Mouse (Mus musculus) liver, adult 2 months (tissue): ENCODE measurements around the gene Gm20661. TPM values are rescaled to one million over a fixed set of nuclear protein-coding genes. Genes with fewer than 3 reads are reported as not detected.

Experiments used
- DNase-seq: peaks from one replicate; pipeline ENCODE4 v3.0.0-alpha.2; 2011; ENCODE audit warnings: low read depth, low spot score; ENCODE audit errors: extremely low read depth
- H3K27ac ChIP-seq: fragments of 200-500 bp; replicated peaks from 2 replicates; pipeline ENCODE4 v1.5.1; 2012; ENCODE audit warnings: low read depth, mild to moderate bottlenecking, control low read depth, inconsistent platforms, low read length; ENCODE audit not compliant: insufficient read depth
- H3K27me3 ChIP-seq: fragments of 200-500 bp; 2 replicates; pipeline ENCODE4 v1.6.1; 2012; ENCODE audit warnings: mild to moderate bottlenecking, moderate library complexity, low read length, inconsistent platforms; ENCODE audit not compliant: control insufficient read depth, insufficient read depth
- H3K36me3 ChIP-seq: fragments of 200-500 bp; 2 replicates; pipeline ENCODE4 v1.6.1; 2012; ENCODE audit warnings: low read length, inconsistent platforms; ENCODE audit not compliant: control insufficient read depth, insufficient read depth
- H3K4me1 ChIP-seq: fragments of 200-500 bp; 2 replicates; pipeline ENCODE4 v1.6.1; 2011; ENCODE audit warnings: low read length; ENCODE audit not compliant: control insufficient read depth, insufficient read depth
- H3K4me3 ChIP-seq: fragments of 200-500 bp; 2 replicates; pipeline ENCODE4 v1.5.1; 2011; ENCODE audit warnings: low read depth, mild to moderate bottlenecking, control low read depth, low read length, moderate library complexity; ENCODE audit not compliant: insufficient read depth
- H3K79me2 ChIP-seq: fragments of 200-500 bp; 2 replicates; pipeline ENCODE4 v1.6.1; 2012; ENCODE audit warnings: inconsistent platforms, mild to moderate bottlenecking, low read length, moderate library complexity; ENCODE audit not compliant: control insufficient read depth, insufficient read depth
- H3K9ac ChIP-seq: fragments of 200-500 bp; 2 replicates; pipeline ENCODE4 v1.6.1; 2012; ENCODE audit warnings: low read depth, mild to moderate bottlenecking, control low read depth, inconsistent platforms, low read length
- CTCF ChIP-seq: fragments of 200-500 bp; IDR thresholded peaks from 2 replicates; pipeline ENCODE4 v1.5.1; 2011; ENCODE audit warnings: low read depth, low read length, control low read depth
- POLR2A ChIP-seq: fragments of 200-500 bp; IDR thresholded peaks from 2 replicates; pipeline ENCODE4 v1.6.1; 2011; ENCODE audit warnings: low read length, control low read depth; ENCODE audit not compliant: insufficient read depth; ENCODE audit errors: extremely low read depth
- WGBS: fragments of 180-500 bp; shearing (Covaris S2); methylation state at CpG from one replicate; pipeline ENCODE4 v1.1.7; 2018; 5-methylcytosine and 5-hydroxymethylcytosine counted together
- polyA plus RNA-seq: library from polyadenylated mRNA; depleted of rRNA; stranded (reverse); fragments of >200 nt; gene quantifications from 2 replicates; pipeline ENCODE4 v1.2.3, GENCODE M21; 2012
- total RNA-seq: library from RNA; depleted of rRNA; stranded (reverse); fragments of >200 nt; gene quantifications from 2 replicates; pipeline ENCODE4 v1.2.3, GENCODE M21; 2014

Gene Gm20661
- total and polyA plus RNA-seq, 2 experiments = 0.10 TPM; not detected in 1

DNA sequence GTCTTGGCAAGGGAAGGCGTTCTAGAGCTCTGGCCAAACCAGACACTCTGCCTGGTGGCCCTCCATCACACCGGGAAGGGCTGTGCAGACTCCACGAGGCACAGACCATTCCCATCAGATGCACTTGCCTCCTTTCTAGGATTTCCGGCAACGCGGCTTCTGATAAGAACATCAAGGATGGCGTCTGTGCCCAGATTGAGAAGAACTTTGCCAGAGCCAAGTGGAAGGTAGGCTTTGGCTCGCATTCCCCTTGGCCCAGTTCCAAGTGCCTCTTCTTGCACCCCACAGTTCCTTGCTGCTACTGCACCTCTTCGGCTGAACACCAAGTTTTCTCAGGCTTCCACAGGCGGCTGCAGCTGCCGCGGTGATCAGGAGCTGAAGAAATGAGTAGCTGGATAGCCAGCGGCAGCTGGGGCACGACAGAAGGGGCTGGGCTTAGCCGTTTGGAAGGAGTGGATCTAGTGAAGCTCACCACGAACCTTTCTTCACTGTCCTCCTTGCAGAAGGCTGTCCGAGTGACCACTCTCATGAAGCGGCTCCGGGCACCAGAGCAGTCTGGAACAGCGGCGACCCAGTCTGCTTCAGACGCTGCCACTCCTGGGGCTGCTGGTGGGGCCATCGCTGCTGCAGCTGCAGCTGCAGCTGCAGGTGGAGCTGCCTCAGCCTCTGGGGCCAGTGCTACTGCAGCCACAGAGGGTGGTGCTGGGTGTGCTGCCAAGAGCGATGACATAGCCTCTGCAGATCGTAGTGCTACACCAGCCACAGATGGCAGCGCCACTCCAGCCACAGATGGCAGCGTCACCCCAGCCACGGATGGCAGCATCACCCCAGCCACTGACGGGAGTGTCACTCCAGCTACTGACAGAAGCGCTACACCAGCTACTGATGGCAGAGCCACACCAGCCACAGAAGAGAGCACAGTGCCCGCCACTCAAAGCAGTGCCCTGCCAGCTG lies 35.3 kb upstream of the Gm20661 start:
- no peaks in the 10 kb centered on the region for H3K36me3 ChIP-seq
- DNase-seq = no peak
- H3K27me3 ChIP-seq = no peaks in the 10 kb centered on the region
- 88% methylated on average over 31 of the region's 31 CpGs for WGBS
- H3K4me1 ChIP-seq = no peaks in the 10 kb centered on the region
- TF ChIP-seq POLR2A = no peak
- TF ChIP-seq CTCF = no peak
- no peak overlapping the region for H3K4me3 ChIP-seq
- no peak overlapping the region for H3K27ac ChIP-seq
- H3K79me2 ChIP-seq = no peaks in the 10 kb centered on the region
- H3K9ac ChIP-seq = no peak overlapping the region

DNA sequence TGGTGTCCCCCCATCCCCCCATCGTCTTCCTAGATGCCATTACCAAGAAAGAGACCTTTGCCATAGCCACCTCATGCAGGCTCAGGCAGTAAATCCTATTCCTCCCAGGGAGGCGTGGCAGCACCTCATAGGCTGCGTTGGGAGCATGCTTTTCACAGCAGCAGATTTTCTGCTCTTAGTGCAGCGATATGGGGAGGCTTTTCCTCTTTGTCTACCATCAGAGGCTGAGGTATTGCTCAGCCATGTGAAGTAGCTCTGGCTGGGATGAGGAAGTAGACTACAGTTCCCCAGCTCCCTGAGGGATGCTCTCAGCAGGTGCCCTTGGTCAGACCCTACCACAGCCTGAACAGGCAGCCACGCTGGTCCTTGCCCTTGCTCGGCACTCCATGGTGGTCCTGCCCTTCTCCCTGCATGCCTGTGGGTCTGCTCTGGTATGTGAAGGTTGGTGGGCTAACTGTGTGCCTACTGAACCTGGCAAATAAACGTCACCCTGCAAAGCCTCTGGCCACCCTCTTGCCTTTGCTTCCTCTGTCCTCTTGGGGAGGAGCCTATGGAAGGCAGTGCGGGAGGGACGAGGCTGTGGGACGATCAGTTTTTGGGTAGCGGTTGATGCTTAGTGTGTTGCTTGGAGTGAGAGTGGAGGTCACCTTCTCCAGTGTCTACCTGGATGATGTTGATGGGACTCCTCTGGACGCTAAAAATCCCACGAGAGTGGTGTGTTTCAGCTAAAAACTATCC lies 33.5 kb upstream of the Gm20661 start:
- Histone ChIP-seq H3K27ac (no peak overlapping the region), H3K36me3 (no peaks in the 10 kb centered on the region), H3K79me2 (no peaks in the 10 kb centered on the region), H3K9ac (no peak overlapping the region), H3K4me3 (no peak overlapping the region), H3K4me1 (no peaks in the 10 kb centered on the region), H3K27me3 (no peaks in the 10 kb centered on the region)
- 86% methylated on average over 13 of the region's 13 CpGs for WGBS
- DNase-seq = no peak
- no peak for TF ChIP-seq CTCF
- no peak for TF ChIP-seq POLR2A

DNA sequence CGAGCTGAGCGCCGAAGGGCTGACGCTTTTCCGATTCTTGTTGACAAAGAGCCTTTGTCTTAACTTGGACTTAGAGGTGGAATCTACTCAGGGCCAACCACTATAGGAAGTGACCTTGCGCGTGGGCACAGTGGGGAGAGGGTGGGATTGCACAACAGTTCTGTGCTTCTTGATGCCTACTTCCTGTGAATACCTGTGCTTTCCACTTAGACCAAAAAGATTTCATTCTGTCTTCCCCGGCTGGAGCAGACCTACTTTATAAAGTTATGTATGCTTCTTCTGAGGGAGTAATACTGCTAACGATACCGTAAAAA lies 33.0 kb upstream of the Gm20661 start, which contains the start of gene Traip:
Gene Traip (plus strand): TSS at position 215 of the 314 bp plus-strand sequence.
- H3K36me3 ChIP-seq = no peaks in the 10 kb centered on the region
- no peaks in the 10 kb centered on the region for H3K4me1 ChIP-seq
- 90% methylated on average over 10 of the region's 10 CpGs for WGBS
- peak within 1 kb of the TSS; percentile 91 for H3K9ac ChIP-seq
- no peak for DNase-seq
- TF ChIP-seq POLR2A (no peak), CTCF (no peak)
- H3K4me3 ChIP-seq = peak within 1 kb of the TSS; percentile 81
- H3K27me3 ChIP-seq = no peaks in the 10 kb centered on the region
- H3K79me2 ChIP-seq = no peaks in the 10 kb centered on the region
- peak within 1 kb of the TSS; percentile 89 for H3K27ac ChIP-seq

DNA sequence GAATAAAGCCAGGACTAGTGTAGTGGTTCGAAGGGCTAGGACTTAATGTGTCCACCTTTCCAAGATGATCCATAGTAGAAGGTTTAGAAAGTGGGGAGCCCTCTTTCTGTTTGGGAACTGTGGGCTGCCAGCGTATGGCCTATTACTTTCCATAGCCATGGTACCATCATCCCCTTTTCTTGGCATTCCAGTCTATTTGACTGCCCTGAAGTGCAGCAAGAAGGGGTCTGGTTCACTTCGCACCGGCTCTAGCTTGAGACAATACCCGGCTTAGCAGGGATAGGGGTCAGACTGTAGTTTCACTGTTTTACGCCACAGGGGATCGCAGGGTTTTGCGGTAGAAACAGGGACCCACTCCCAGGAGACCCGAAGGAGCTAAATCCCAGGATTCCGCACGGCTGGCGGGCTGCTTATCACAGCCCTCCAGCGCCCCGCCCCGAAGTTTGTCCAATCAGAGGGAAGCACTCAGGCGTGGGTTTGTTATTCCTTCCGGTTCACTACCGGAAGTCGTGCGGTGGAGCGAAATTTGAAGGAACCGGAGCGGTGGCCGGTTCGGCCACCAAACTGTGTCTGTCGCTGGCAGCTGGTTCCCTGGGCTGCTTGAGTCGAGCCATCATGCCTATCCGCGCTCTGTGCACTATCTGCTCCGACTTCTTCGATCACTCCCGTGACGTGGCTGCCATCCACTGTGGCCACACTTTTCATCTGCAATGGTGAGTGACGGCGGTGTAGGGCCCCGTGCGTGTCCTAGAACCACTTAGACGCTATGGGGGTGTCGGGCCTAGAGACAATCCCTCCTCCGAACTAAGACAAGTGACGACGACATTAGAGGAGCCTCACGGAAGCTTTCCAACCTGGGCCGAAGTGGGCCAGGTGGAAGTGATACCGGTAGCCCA lies 32.1 kb upstream of the Gm20661 start:
- TF ChIP-seq CTCF = no peak
- peak; percentile 51; the same call in 1 of the 2 replicates for TF ChIP-seq POLR2A
- DNase-seq = peak; percentile 69
- H3K27ac ChIP-seq = peak overlapping the region; percentile 89
- 8% methylated on average over 45 of the region's 45 CpGs for WGBS
- peak overlapping the region; percentile 81 for H3K4me3 ChIP-seq
- peak overlapping the region; percentile 91 for H3K9ac ChIP-seq
- no peaks in the 10 kb centered on the region for H3K36me3 ChIP-seq
- no peaks in the 10 kb centered on the region for H3K27me3 ChIP-seq
- H3K4me1 ChIP-seq = no peaks in the 10 kb centered on the region
- no peaks in the 10 kb centered on the region for H3K79me2 ChIP-seq

DNA sequence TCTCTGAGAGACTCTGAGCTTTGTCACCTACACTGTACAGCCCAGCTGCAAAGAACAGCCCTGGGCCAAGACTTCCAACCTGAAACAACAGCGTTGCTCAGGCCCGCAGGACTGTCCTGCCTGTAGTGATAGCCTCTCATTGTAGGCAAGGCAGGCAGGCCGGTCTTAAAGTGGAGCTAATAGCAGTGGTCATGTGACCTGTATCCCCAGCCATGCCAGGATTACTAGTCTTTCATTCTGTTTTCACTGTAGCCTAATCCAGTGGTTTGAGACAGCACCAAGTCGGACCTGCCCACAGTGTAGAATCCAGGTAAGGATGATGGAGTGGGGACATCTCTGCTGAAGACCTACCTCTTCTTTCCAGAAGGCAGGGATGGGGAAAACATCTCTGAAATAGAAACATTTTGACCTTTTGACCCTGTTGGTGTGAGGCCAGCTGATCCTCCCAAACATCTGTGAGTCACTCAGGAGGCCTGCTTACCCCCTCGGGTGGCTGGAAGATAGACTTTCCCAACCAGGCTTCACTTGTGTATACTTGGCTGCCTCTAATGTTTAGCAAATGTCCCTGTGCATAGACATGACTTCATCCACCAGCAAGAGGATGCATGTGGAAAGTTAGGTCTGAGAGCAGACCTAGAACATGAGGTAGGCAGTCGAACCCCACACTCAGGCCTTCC lies 27.1 kb upstream of the Gm20661 start:
- 82% methylated on average over 6 of the region's 6 CpGs for WGBS
- Histone ChIP-seq H3K27me3 (no peaks in the 10 kb centered on the region), H3K9ac (no peak overlapping the region), H3K4me3 (no peak overlapping the region), H3K4me1 (no peaks in the 10 kb centered on the region), H3K27ac (no peak overlapping the region), H3K79me2 (no peaks in the 10 kb centered on the region), H3K36me3 (no peaks in the 10 kb centered on the region)
- DNase-seq = no peak
- TF ChIP-seq CTCF (no peak), POLR2A (no peak)
